Mouse (Mus musculus): ENCODE data around the gene Coro6.

Gene Coro6

GRCm38 (mm10) chr11:77461856-77462255 lies 355 bp upstream of the Coro6 start:
- in situ Hi-C loops (cut with MboI; ENCODE audit: low pct_unique_long_range_greater_than_20kb in 1 of 2, low sequenced_read_pairs in 2 of 2, unreplicated experiment in 1 of 2) = no loop called here

- in situ Hi-C loops (cut with MboI; ENCODE audit: low pct_unique_long_range_greater_than_20kb in 1 of 2, low sequenced_read_pairs in 2 of 2, unreplicated experiment in 1 of 2) = no loop called here
These were observed 862 bp downstream of the Coro6 start for GRCm38 (mm10) chr11:77463101-77463445.

- in situ Hi-C loops (cut with MboI; ENCODE audit: low pct_unique_long_range_greater_than_20kb in 1 of 2, low sequenced_read_pairs in 2 of 2, unreplicated experiment in 1 of 2) = no loop called here
These were observed 1.6 kb downstream of the Coro6 start for GRCm38 (mm10) chr11:77463786-77464185.

GRCm38 (mm10) chr11:77464684-77465083 lies 2.5 kb downstream of the Coro6 start:
- in situ Hi-C loops (cut with MboI; ENCODE audit: low pct_unique_long_range_greater_than_20kb in 1 of 2, low sequenced_read_pairs in 2 of 2, unreplicated experiment in 1 of 2) = no loop called here

- in situ Hi-C loops (cut with MboI; ENCODE audit: low pct_unique_long_range_greater_than_20kb in 1 of 2, low sequenced_read_pairs in 2 of 2, unreplicated experiment in 1 of 2) = no loop called here
These were observed 2.9 kb downstream of the Coro6 start for GRCm38 (mm10) chr11:77465111-77465510.

GRCm38 (mm10) chr11:77466544-77466943 lies 4.3 kb downstream of the Coro6 start:
- in situ Hi-C loops (cut with MboI; ENCODE audit: low pct_unique_long_range_greater_than_20kb in 1 of 2, low sequenced_read_pairs in 2 of 2, unreplicated experiment in 1 of 2) = no loop called here

GRCm38 (mm10) chr11:77467157-77467556 lies 4.9 kb downstream of the Coro6 start:
- in situ Hi-C loops (cut with MboI; ENCODE audit: low pct_unique_long_range_greater_than_20kb in 1 of 2, low sequenced_read_pairs in 2 of 2, unreplicated experiment in 1 of 2) = no loop called here

GRCm38 (mm10) chr11:77467784-77468183 lies 5.6 kb downstream of the Coro6 start:
- in situ Hi-C loops (cut with MboI; ENCODE audit: low pct_unique_long_range_greater_than_20kb in 1 of 2, low sequenced_read_pairs in 2 of 2, unreplicated experiment in 1 of 2) = no loop called here

- in situ Hi-C loops (cut with MboI; ENCODE audit: low pct_unique_long_range_greater_than_20kb in 1 of 2, low sequenced_read_pairs in 2 of 2, unreplicated experiment in 1 of 2) = no loop called here
These were observed 6.2 kb downstream of the Coro6 start for GRCm38 (mm10) chr11:77468397-77468796.

GRCm38 (mm10) chr11:77471407-77471806 lies 9.2 kb downstream of the Coro6 start:
- in situ Hi-C loops (cut with MboI; ENCODE audit: low pct_unique_long_range_greater_than_20kb in 1 of 2, low sequenced_read_pairs in 2 of 2, unreplicated experiment in 1 of 2) = no loop called here

GRCm38 (mm10) chr11:77472775-77473174 lies 10.6 kb downstream of the Coro6 start:
- in situ Hi-C loops (cut with MboI; ENCODE audit: low pct_unique_long_range_greater_than_20kb in 1 of 2, low sequenced_read_pairs in 2 of 2, unreplicated experiment in 1 of 2) = no loop called here

- in situ Hi-C loops (cut with MboI; ENCODE audit: low pct_unique_long_range_greater_than_20kb in 1 of 2, low sequenced_read_pairs in 2 of 2, unreplicated experiment in 1 of 2) = no loop called here
These were observed 14.0 kb downstream of the Coro6 start for GRCm38 (mm10) chr11:77476216-77476615.

GRCm38 (mm10) chr11:77476895-77477294 lies 14.7 kb downstream of the Coro6 start:
- in situ Hi-C loops (cut with MboI; ENCODE audit: low pct_unique_long_range_greater_than_20kb in 1 of 2, low sequenced_read_pairs in 2 of 2, unreplicated experiment in 1 of 2) = no loop called here

- in situ Hi-C loops (cut with MboI; ENCODE audit: low pct_unique_long_range_greater_than_20kb in 1 of 2, low sequenced_read_pairs in 2 of 2, unreplicated experiment in 1 of 2) = no loop called here
These were observed 20.8 kb downstream of the Coro6 start for GRCm38 (mm10) chr11:77483043-77483442.

- in situ Hi-C loops (cut with MboI; ENCODE audit: low pct_unique_long_range_greater_than_20kb in 1 of 2, low sequenced_read_pairs in 2 of 2, unreplicated experiment in 1 of 2) = no loop called here
These were observed 21.5 kb downstream of the Coro6 start for GRCm38 (mm10) chr11:77483510-77484255.

- in situ Hi-C loops (cut with MboI; ENCODE audit: low pct_unique_long_range_greater_than_20kb in 1 of 2, low sequenced_read_pairs in 2 of 2, unreplicated experiment in 1 of 2) = no loop called here
These were observed 23.0 kb downstream of the Coro6 start for GRCm38 (mm10) chr11:77485229-77485628.

- in situ Hi-C loops (cut with MboI; ENCODE audit: low pct_unique_long_range_greater_than_20kb in 1 of 2, low sequenced_read_pairs in 2 of 2, unreplicated experiment in 1 of 2) = no loop called here
These were observed 24.6 kb downstream of the Coro6 start for GRCm38 (mm10) chr11:77486798-77487197.

- in situ Hi-C loops (cut with MboI; ENCODE audit: low pct_unique_long_range_greater_than_20kb in 1 of 2, low sequenced_read_pairs in 2 of 2, unreplicated experiment in 1 of 2) = no loop called here
These were observed 26.8 kb downstream of the Coro6 start for GRCm38 (mm10) chr11:77488771-77489581.

- in situ Hi-C loops (cut with MboI; ENCODE audit: low pct_unique_long_range_greater_than_20kb in 1 of 2, low sequenced_read_pairs in 2 of 2, unreplicated experiment in 1 of 2) = no loop called here
These were observed 27.5 kb downstream of the Coro6 start, which contains the start of gene Ankrd13b for GRCm38 (mm10) chr11:77489591-77490235. Gene Ankrd13b (minus strand): TSS chr11:77489678.
